Mouse (Mus musculus): ENCODE results near the gene Agap1.

GRCm38 (mm10) chr1:89471891-89472290, 17.3 kb downstream of the Agap1 start:
- TF ChIP-seq POLR2A (IDR thresholded peaks at IDR 0.05; ENCODE audit: control insufficient read depth, extremely low read depth, insufficient read depth, low read length, poor library complexity) (no peak), CTCF (IDR thresholded peaks at IDR 0.05; ENCODE audit: borderline replicate concordance, control insufficient read depth, extremely low read depth, insufficient read depth, low read length, poor library complexity) (no peak)

All from thymus, adult 2 months (tissue).